Mouse (Mus musculus): ENCODE data around the gene Tbx6. TPM values are rescaled to one million over a fixed set of nuclear protein-coding genes. Genes with fewer than 3 reads are reported as not detected.
A peak's percentile ranks its signal among the peaks of the same experiment; 100 is the strongest.

Gene Tbx6
- polyA plus RNA-seq, 1 experiment from 2014 or later: 0.31 TPM

DNA sequence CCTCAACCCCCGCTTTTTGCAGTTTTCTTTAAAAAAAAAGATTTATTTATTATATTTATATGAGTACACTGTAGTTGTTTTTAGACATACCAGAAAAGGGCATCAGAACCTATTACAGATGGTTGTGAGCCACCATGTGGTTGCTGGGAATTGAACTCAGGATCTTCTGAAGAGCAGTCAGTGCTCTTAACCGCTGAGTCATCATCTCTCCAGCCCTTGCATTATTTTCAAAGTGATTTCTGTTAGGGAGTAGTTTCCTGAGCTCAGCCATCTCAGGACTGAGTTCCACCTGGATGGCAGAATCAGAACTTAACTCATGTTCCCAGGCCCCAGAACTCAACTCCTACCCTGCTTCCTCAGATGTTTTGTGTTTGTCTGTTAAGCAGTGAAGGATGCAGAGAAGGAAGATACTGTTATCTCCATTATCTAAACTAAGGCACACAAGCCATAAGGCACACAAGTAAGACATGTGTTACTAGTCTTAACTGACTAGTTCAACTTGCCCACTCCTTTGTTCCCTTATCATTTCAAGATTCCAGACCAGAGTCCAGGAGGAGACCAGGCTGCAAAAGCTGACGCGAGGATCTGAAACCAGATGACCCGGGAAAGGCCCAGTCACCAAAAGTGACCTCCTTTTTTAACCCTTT, 28.6 kb downstream of the Tbx6 start:
- no peak for ATAC-seq (replicated peaks; ENCODE audit: insufficient number of reproducible peaks, low FRiP score, low TSS enrichment)
- Histone ChIP-seq H3K27me3 (ENCODE audit: control insufficient read depth, insufficient read depth, low read length) (0 out of 2 replicates have a peak, but pooled peaks cover 3% of the 10 kb centered on the region), H3K9ac (ENCODE audit: low read depth, low read length) (no peak overlapping the region), H3K27ac (ENCODE audit: low read depth, low read length) (peak overlapping the region; percentile 88; the same call in 1 of the 2 replicates), H3K36me3 (ENCODE audit: control insufficient read depth, insufficient read depth, low read length) (no peaks in the 10 kb centered on the region), H3K9me3 (replicated peaks; ENCODE audit: control insufficient read depth, low read length) (no peaks in the 10 kb centered on the region), H3K4me3 (ENCODE audit: low read depth, low read length) (no peak overlapping the region), H3K4me1 (ENCODE audit: control insufficient read depth, insufficient read depth, low read length) (peaks cover 16% of the 10 kb centered on the region), H3K4me2 (peak overlapping the region; percentile 87; the same call in 1 of the 2 replicates)
- WGBS (ENCODE audit: insufficient replicate concordance): 40% methylated on average over 5 of the region's 5 CpGs

DNA sequence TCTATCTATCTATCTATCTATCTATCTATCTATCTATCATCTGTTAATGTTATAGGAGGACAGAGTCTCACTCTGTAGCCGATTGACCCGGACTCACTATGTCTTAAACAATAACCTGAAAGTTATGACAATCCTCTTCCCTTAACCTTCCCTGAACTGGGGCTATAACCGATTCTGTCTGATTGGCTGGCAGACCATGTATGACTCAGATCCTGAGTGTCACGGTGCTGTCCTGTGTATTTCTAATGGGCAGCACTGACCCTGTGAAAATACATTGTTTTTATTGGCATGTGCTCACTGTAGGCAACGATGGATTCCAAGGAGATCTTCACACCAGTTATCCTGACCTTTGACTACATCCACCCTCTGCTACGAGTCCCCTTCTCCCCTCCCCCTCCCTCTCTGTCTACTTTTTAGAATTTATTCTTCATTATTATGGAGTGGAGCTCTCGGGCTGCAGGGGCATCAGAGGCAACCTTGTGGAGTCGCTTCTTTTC, 34.5 kb downstream of the Tbx6 start:
- 64% methylated on average over 8 of the region's 8 CpGs for WGBS (ENCODE audit: insufficient replicate concordance)
- no peak overlapping the region for H3K4me3 ChIP-seq (ENCODE audit: low read depth, low read length)
- H3K9ac ChIP-seq (ENCODE audit: low read depth, low read length): no peak overlapping the region
- no peaks in the 10 kb centered on the region for H3K36me3 ChIP-seq (ENCODE audit: control insufficient read depth, insufficient read depth, low read length)
- H3K27me3 ChIP-seq (ENCODE audit: control insufficient read depth, insufficient read depth, low read length): 0 out of 2 replicates have a peak, but pooled peaks cover 3% of the 10 kb centered on the region
- H3K27ac ChIP-seq (ENCODE audit: low read depth, low read length): no peak overlapping the region
- ATAC-seq (replicated peaks; ENCODE audit: insufficient number of reproducible peaks, low FRiP score, low TSS enrichment): no peak
- H3K4me2 ChIP-seq: no peak overlapping the region
- no peaks in the 10 kb centered on the region for H3K9me3 ChIP-seq (replicated peaks; ENCODE audit: control insufficient read depth, low read length)
- no peaks in the 10 kb centered on the region for H3K4me1 ChIP-seq (ENCODE audit: control insufficient read depth, insufficient read depth, low read length)

DNA sequence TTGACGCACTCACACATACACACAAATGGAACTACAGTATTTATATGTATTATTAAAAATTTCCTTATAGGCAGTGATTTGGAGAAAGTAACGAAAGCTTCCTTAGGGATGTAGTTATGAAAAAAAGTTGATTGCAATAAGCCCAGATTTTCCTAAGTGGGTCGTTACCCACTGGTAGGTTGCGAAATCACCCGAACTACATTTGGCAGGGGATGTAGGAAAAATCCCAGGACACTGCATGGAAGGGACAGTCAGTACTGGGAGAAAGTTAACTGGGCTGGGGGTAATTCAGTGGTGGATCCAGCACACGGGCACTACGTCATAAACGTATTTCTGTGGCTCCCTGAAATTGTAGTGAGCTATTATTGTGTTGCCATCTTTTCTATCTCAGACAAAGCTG, 35.2 kb downstream of the Tbx6 start:
- Histone ChIP-seq H3K4me1 (ENCODE audit: control insufficient read depth, insufficient read depth, low read length) (no peaks in the 10 kb centered on the region), H3K9me3 (replicated peaks; ENCODE audit: control insufficient read depth, low read length) (no peaks in the 10 kb centered on the region), H3K27me3 (ENCODE audit: control insufficient read depth, insufficient read depth, low read length) (0 out of 2 replicates have a peak, but pooled peaks cover 3% of the 10 kb centered on the region), H3K9ac (ENCODE audit: low read depth, low read length) (no peak overlapping the region), H3K4me2 (no peak overlapping the region), H3K36me3 (ENCODE audit: control insufficient read depth, insufficient read depth, low read length) (no peaks in the 10 kb centered on the region), H3K4me3 (ENCODE audit: low read depth, low read length) (no peak overlapping the region), H3K27ac (ENCODE audit: low read depth, low read length) (no peak overlapping the region)
- no peak for ATAC-seq (replicated peaks; ENCODE audit: insufficient number of reproducible peaks, low FRiP score, low TSS enrichment)
- WGBS (ENCODE audit: insufficient replicate concordance): 81% methylated on average over 8 of the region's 8 CpGs

DNA sequence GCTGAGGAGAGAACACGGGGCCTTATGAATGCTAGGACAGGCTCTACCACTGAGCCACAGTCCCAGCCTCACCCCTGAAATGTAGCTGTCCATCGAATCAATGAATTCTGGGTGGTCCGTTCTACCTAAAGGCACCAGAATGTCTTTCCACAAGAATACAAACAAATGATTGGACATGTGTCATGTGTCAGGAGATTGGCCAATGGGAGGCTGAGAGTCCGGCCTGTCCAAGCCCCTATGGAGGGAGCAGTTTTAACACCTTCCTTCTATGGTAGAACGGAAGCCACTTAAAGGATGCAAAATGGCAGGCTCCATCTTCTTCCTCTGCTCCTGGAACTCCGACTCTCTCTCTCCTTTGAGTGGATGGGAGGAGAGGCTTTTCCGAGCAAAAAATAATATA, 36.3 kb downstream of the Tbx6 start:
- Histone ChIP-seq H3K4me2 (no peak overlapping the region), H3K36me3 (ENCODE audit: control insufficient read depth, insufficient read depth, low read length) (no peaks in the 10 kb centered on the region), H3K27me3 (ENCODE audit: control insufficient read depth, insufficient read depth, low read length) (peaks cover 10% of the 10 kb centered on the region), H3K4me1 (ENCODE audit: control insufficient read depth, insufficient read depth, low read length) (no peaks in the 10 kb centered on the region; the same call in 1 of the 2 replicates), H3K9ac (ENCODE audit: low read depth, low read length) (no peak overlapping the region), H3K27ac (ENCODE audit: low read depth, low read length) (no peak overlapping the region), H3K4me3 (ENCODE audit: low read depth, low read length) (no peak overlapping the region), H3K9me3 (replicated peaks; ENCODE audit: control insufficient read depth, low read length) (no peaks in the 10 kb centered on the region)
- ATAC-seq (replicated peaks; ENCODE audit: insufficient number of reproducible peaks, low FRiP score, low TSS enrichment): no peak
- WGBS (ENCODE audit: insufficient replicate concordance): 74% methylated on average over 7 of the region's 7 CpGs

DNA sequence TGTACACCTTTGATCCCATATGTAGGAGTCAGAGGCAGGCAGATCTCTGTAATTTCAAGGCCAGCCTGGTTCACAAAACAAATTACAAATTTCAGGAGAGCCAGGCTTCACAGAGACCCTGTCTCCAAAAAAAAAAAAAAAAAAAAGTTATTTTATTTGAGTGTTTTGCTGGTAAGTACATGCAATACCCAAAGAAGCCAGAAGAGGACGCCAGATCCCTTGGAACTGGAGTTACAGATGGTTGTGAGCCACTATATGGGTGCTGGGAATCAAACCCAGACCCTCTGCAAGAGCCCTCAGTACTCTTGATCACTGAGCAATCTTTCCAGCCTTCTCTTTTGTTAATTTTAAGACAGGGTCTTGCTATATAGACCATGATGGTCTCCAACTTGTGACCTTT, 37.5 kb downstream of the Tbx6 start:
- ATAC-seq (replicated peaks; ENCODE audit: insufficient number of reproducible peaks, low FRiP score, low TSS enrichment): no peak
- Histone ChIP-seq H3K9me3 (replicated peaks; ENCODE audit: control insufficient read depth, low read length) (no peaks in the 10 kb centered on the region), H3K4me2 (no peak overlapping the region), H3K4me1 (ENCODE audit: control insufficient read depth, insufficient read depth, low read length) (peaks cover 6% of the 10 kb centered on the region), H3K4me3 (ENCODE audit: low read depth, low read length) (no peak overlapping the region), H3K36me3 (ENCODE audit: control insufficient read depth, insufficient read depth, low read length) (no peaks in the 10 kb centered on the region), H3K27ac (ENCODE audit: low read depth, low read length) (no peak overlapping the region), H3K9ac (ENCODE audit: low read depth, low read length) (no peak overlapping the region), H3K27me3 (ENCODE audit: control insufficient read depth, insufficient read depth, low read length) (peaks cover 21% of the 10 kb centered on the region)
- 31% methylated on average over 1 of the region's 1 CpGs for WGBS (ENCODE audit: insufficient replicate concordance)

DNA sequence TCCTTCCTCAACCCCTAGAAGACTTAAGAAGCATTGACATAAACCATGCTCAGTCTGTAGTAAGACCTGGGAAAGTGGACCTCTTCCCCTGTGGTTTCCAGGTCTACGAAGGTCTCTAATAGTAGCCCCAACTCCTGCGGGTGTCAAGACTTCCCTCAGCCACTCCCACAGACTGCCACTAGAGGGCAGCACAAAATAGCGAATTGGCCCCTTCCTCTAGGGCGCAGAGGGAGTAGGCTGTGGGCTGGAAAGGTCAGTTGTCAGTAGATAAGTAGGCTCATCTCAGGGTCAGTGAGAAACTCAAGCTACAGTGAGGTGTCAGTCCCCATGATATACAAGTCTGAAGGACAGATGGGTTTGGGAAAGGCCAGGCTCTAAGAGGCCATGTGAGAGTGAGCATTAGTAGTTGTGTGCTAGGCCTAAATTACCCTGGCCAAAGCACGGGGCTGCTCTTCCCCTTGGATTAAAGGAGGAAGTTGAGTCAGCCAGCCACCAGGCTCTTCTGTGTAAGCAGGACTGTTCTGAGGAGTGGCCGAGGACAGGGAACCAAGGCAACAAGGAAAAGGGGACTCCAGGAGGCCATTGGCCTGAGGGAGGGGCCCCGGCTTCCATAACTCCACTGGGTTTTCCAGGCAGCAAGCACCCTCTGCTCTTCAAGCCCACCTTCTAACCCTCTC, 40.7 kb downstream of the Tbx6 start:
- Histone ChIP-seq H3K36me3 (ENCODE audit: control insufficient read depth, insufficient read depth, low read length) (no peaks in the 10 kb centered on the region), H3K4me1 (ENCODE audit: control insufficient read depth, insufficient read depth, low read length) (peaks cover 6% of the 10 kb centered on the region), H3K9ac (ENCODE audit: low read depth, low read length) (no peak overlapping the region), H3K9me3 (replicated peaks; ENCODE audit: control insufficient read depth, low read length) (no peaks in the 10 kb centered on the region), H3K27me3 (ENCODE audit: control insufficient read depth, insufficient read depth, low read length) (peaks cover 46% of the 10 kb centered on the region), H3K4me3 (ENCODE audit: low read depth, low read length) (no peak overlapping the region), H3K4me2 (no peak overlapping the region), H3K27ac (ENCODE audit: low read depth, low read length) (no peak overlapping the region)
- 20% methylated on average over 7 of the region's 7 CpGs for WGBS (ENCODE audit: insufficient replicate concordance)
- ATAC-seq (replicated peaks; ENCODE audit: insufficient number of reproducible peaks, low FRiP score, low TSS enrichment): no peak

DNA sequence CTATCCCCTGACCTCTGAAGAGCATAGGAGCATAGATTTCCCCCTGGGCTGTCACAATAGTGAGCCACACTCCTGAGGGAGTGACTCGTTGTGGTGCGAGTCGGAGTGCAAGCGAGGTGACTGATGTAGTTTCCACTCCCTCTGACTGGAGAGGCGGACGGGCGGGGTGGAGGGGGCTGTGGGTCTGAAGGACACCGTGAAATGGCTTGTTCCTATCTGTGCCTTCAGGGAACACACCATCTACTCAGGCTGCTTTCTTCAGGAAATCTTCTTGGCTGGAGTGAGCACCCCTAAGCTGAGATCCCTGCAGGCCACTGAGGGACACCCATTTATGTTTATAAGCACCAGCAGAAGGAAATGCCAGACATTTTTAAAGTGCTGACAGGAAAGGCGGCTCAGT, 41.5 kb downstream of the Tbx6 start:
- Histone ChIP-seq H3K27me3 (ENCODE audit: control insufficient read depth, insufficient read depth, low read length) (peaks cover 46% of the 10 kb centered on the region), H3K4me3 (ENCODE audit: low read depth, low read length) (no peak overlapping the region), H3K9ac (ENCODE audit: low read depth, low read length) (no peak overlapping the region), H3K4me2 (peak overlapping the region; percentile 58), H3K36me3 (ENCODE audit: control insufficient read depth, insufficient read depth, low read length) (no peaks in the 10 kb centered on the region), H3K9me3 (replicated peaks; ENCODE audit: control insufficient read depth, low read length) (no peaks in the 10 kb centered on the region), H3K27ac (ENCODE audit: low read depth, low read length) (no peak overlapping the region), H3K4me1 (ENCODE audit: control insufficient read depth, insufficient read depth, low read length) (peaks cover 6% of the 10 kb centered on the region)
- WGBS (ENCODE audit: insufficient replicate concordance): 8% methylated on average over 9 of the region's 9 CpGs
- no peak for ATAC-seq (replicated peaks; ENCODE audit: insufficient number of reproducible peaks, low FRiP score, low TSS enrichment)

DNA sequence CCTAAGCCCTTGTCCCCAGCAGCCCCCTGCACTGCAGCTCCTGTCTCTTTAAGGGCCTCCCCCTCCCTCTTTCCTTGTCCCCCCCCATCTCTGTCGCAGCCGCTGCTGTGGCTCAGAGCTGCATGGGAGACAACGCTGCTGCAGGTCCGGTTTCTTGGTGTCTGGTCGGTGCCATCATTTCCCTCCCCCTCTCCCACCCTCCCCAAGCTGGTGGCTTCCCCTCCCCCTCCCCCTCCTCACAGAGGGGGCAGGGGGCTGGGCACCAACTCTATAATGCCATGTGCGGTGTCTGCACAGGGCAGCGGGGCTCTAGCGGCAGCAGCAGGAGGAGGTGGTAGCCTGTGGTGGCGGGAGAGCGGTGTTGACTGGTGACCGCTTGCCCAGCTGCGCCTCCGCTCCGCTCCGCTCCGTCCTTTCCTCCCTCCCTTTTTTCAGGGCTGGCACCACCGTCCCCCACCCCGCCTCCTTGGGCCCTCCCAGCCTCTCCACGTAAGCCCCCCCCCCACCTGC, 42.0 kb downstream of the Tbx6 start:
- Histone ChIP-seq H3K4me3 (ENCODE audit: low read depth, low read length) (peak overlapping the region; percentile 31), H3K36me3 (ENCODE audit: control insufficient read depth, insufficient read depth, low read length) (no peaks in the 10 kb centered on the region), H3K9me3 (replicated peaks; ENCODE audit: control insufficient read depth, low read length) (no peaks in the 10 kb centered on the region), H3K4me1 (ENCODE audit: control insufficient read depth, insufficient read depth, low read length) (peaks cover 6% of the 10 kb centered on the region), H3K9ac (ENCODE audit: low read depth, low read length) (no peak overlapping the region), H3K27ac (ENCODE audit: low read depth, low read length) (no peak overlapping the region), H3K27me3 (ENCODE audit: control insufficient read depth, insufficient read depth, low read length) (peaks cover 46% of the 10 kb centered on the region), H3K4me2 (peak overlapping the region; percentile 58)
- no peak for ATAC-seq (replicated peaks; ENCODE audit: insufficient number of reproducible peaks, low FRiP score, low TSS enrichment)
- WGBS (ENCODE audit: insufficient replicate concordance): 1% methylated on average over 14 of the region's 19 CpGs

All from heart, embryonic 11.5 days (tissue).